Mouse (Mus musculus): ENCODE data around the gene Tnp2. TPM values are rescaled to one million over a fixed set of nuclear protein-coding genes. Genes with fewer than 3 reads are reported as not detected.

Gene Tnp2
- polyA plus RNA-seq, 1 experiment = 0.12 TPM

GRCm38 (mm10) chr16:10787548-10788058 lies 857 bp downstream of the Tnp2 start:
- TF ChIP-seq REST (IDR thresholded peaks at IDR 0.05; ENCODE audit: insufficient read depth, insufficient read length) (no peak), SRF (IDR thresholded peaks at IDR 0.05; ENCODE audit: control insufficient read depth, insufficient read length, low read depth) (no peak), TCF3 (IDR thresholded peaks at IDR 0.05; ENCODE audit: insufficient read length, low read depth) (no peak), CEBPB (IDR thresholded peaks at IDR 0.05; ENCODE audit: insufficient read depth, poor library complexity, severe bottlenecking) (no peak), POLR2A (IDR thresholded peaks at IDR 0.05; ENCODE audit: insufficient read length, low read depth) (no peak), TCF12 (IDR thresholded peaks at IDR 0.05; ENCODE audit: insufficient read depth, poor library complexity, severe bottlenecking) (no peak), USF1 (IDR thresholded peaks at IDR 0.05; ENCODE audit: low read depth) (no peak), MYOG (IDR thresholded peaks at IDR 0.05; ENCODE audit: control insufficient read depth in 1 of 3, insufficient read depth in 1 of 3, insufficient read length in 2 of 3, low read depth in 2 of 3) (no peak), POLR2AphosphoS2 (IDR thresholded peaks at IDR 0.05; ENCODE audit: insufficient read length, low read depth) (no peak), MYOD1 (IDR thresholded peaks at IDR 0.05; ENCODE audit: control insufficient read depth in 1 of 3, insufficient read length in 2 of 3, low read depth in 2 of 3) (no peak), MAX (IDR thresholded peaks at IDR 0.05; ENCODE audit: low read depth) (no peak), E2F4 (IDR thresholded peaks at IDR 0.05; ENCODE audit: insufficient read depth) (no peak)
- H3K4me3 ChIP-seq = no peak overlapping the region
- no peak overlapping the region for H3ac ChIP-seq (ENCODE audit: control insufficient read depth, insufficient read length)
- no peaks in the 10 kb centered on the region for H3K36me3 ChIP-seq (ENCODE audit: control insufficient read depth, insufficient read depth)
- no peak overlapping the region for H3K4me2 ChIP-seq (ENCODE audit: low read depth)
- H3K27me3 ChIP-seq (ENCODE audit: control insufficient read depth, insufficient read depth, insufficient read length) = no peaks in the 10 kb centered on the region
- peaks cover 5% of the 10 kb centered on the region for H3K79me2 ChIP-seq (ENCODE audit: control insufficient read depth, insufficient read depth)

GRCm38 (mm10) chr16:10786782-10787547 lies 1.5 kb downstream of the Tnp2 start:
- peaks cover 5% of the 10 kb centered on the region for H3K79me2 ChIP-seq (ENCODE audit: control insufficient read depth, insufficient read depth)

DNA sequence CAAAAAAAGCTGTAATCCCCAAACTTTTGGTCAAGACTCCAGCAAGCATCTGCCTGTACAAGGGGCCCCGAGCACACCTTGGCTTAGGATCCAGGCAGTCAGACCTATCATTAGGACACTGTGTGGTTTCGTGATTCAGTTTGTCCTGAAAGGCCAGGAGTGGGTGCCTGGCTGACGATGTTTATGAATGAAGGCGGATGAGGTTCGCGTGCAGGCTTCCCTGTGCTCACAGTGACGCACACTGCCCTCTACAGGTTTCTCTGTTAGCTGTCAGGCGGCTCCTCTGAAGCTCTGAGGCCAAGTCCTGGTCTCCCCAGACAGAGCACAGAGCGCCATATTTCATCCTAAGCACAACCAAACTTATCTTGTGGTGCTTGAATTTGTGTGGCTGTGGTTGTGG lies 2.2 kb downstream of the Tnp2 start:
- no peaks in the 10 kb centered on the region for H3K36me3 ChIP-seq (ENCODE audit: control insufficient read depth, insufficient read depth)
- peak overlapping the region; percentile 99 for H3K4me2 ChIP-seq (ENCODE audit: low read depth)
- peak overlapping the region; percentile 64 for H3K4me3 ChIP-seq
- TF ChIP-seq MYOD1 (IDR thresholded peaks at IDR 0.05; ENCODE audit: control insufficient read depth in 1 of 3, insufficient read length in 2 of 3, low read depth in 2 of 3) (no peak), POLR2A (IDR thresholded peaks at IDR 0.05; ENCODE audit: insufficient read length, low read depth) (no peak), MYOG (IDR thresholded peaks at IDR 0.05; ENCODE audit: control insufficient read depth in 1 of 3, insufficient read depth in 1 of 3, insufficient read length in 2 of 3, low read depth in 2 of 3) (no peak), MAX (IDR thresholded peaks at IDR 0.05; ENCODE audit: low read depth) (no peak), SRF (IDR thresholded peaks at IDR 0.05; ENCODE audit: control insufficient read depth, insufficient read length, low read depth) (no peak), TCF12 (IDR thresholded peaks at IDR 0.05; ENCODE audit: insufficient read depth, poor library complexity, severe bottlenecking) (no peak)
- H3K79me2 ChIP-seq (ENCODE audit: control insufficient read depth, insufficient read depth) = peaks cover 5% of the 10 kb centered on the region
- H3K27me3 ChIP-seq (ENCODE audit: control insufficient read depth, insufficient read depth, insufficient read length) = no peaks in the 10 kb centered on the region
- peak overlapping the region; percentile 57 for H3ac ChIP-seq (ENCODE audit: control insufficient read depth, insufficient read length)

More at GRCm38 (mm10) chr16:10786782-10787547, 1.5 kb downstream of the Tnp2 start:
- TF ChIP-seq E2F4 (IDR thresholded peaks at IDR 0.05; ENCODE audit: insufficient read depth) (no peak), TCF12 (IDR thresholded peaks at IDR 0.05; ENCODE audit: insufficient read depth, poor library complexity, severe bottlenecking) (no peak), POLR2A (IDR thresholded peaks at IDR 0.05; ENCODE audit: insufficient read length, low read depth) (no peak), MYOG (IDR thresholded peaks at IDR 0.05; ENCODE audit: control insufficient read depth in 1 of 3, insufficient read depth in 1 of 3, insufficient read length in 2 of 3, low read depth in 2 of 3) (no peak), SRF (IDR thresholded peaks at IDR 0.05; ENCODE audit: control insufficient read depth, insufficient read length, low read depth) (no peak), TCF3 (IDR thresholded peaks at IDR 0.05; ENCODE audit: insufficient read length, low read depth) (no peak), MAX (IDR thresholded peaks at IDR 0.05; ENCODE audit: low read depth) (no peak), REST (IDR thresholded peaks at IDR 0.05; ENCODE audit: insufficient read depth, insufficient read length) (no peak), USF1 (IDR thresholded peaks at IDR 0.05; ENCODE audit: low read depth) (no peak), MYOD1 (IDR thresholded peaks at IDR 0.05; ENCODE audit: control insufficient read depth in 1 of 3, insufficient read length in 2 of 3, low read depth in 2 of 3) (no peak), POLR2AphosphoS2 (IDR thresholded peaks at IDR 0.05; ENCODE audit: insufficient read length, low read depth) (no peak), CEBPB (IDR thresholded peaks at IDR 0.05; ENCODE audit: insufficient read depth, poor library complexity, severe bottlenecking) (no peak)
- peak overlapping the region; percentile 6 for H3K4me2 ChIP-seq (ENCODE audit: low read depth)
- H3K36me3 ChIP-seq (ENCODE audit: control insufficient read depth, insufficient read depth) = no peaks in the 10 kb centered on the region
- peak overlapping the region; percentile 64 for H3K4me3 ChIP-seq
- no peaks in the 10 kb centered on the region for H3K27me3 ChIP-seq (ENCODE audit: control insufficient read depth, insufficient read depth, insufficient read length)
- no peak overlapping the region for H3ac ChIP-seq (ENCODE audit: control insufficient read depth, insufficient read length)

GRCm38 (mm10) chr16:10785371-10786231 lies 2.9 kb downstream of the Tnp2 start, which contains the start of gene Socs1:
Socs1 (minus strand) TSS chr16:10785536.
- TF ChIP-seq SRF (IDR thresholded peaks at IDR 0.05; ENCODE audit: control insufficient read depth, insufficient read length, low read depth) (peak; percentile 31), POLR2AphosphoS2 (IDR thresholded peaks at IDR 0.05; ENCODE audit: insufficient read length, low read depth) (peak; percentile 81), REST (IDR thresholded peaks at IDR 0.05; ENCODE audit: insufficient read depth, insufficient read length) (no peak), E2F4 (IDR thresholded peaks at IDR 0.05; ENCODE audit: insufficient read depth) (no peak), POLR2A (IDR thresholded peaks at IDR 0.05; ENCODE audit: insufficient read length, low read depth) (peak; percentile 75), TCF3 (IDR thresholded peaks at IDR 0.05; ENCODE audit: insufficient read length, low read depth) (no peak), MYOD1 (IDR thresholded peaks at IDR 0.05; ENCODE audit: control insufficient read depth in 1 of 3, insufficient read length in 2 of 3, low read depth in 2 of 3) (peak in 1 of 3 experiments; percentile 55), MAX (IDR thresholded peaks at IDR 0.05; ENCODE audit: low read depth) (no peak), USF1 (IDR thresholded peaks at IDR 0.05; ENCODE audit: low read depth) (no peak), MYOG (IDR thresholded peaks at IDR 0.05; ENCODE audit: control insufficient read depth in 1 of 3, insufficient read depth in 1 of 3, insufficient read length in 2 of 3, low read depth in 2 of 3) (peak in 1 of 3 experiments; percentile 10), CEBPB (IDR thresholded peaks at IDR 0.05; ENCODE audit: insufficient read depth, poor library complexity, severe bottlenecking) (no peak), TCF12 (IDR thresholded peaks at IDR 0.05; ENCODE audit: insufficient read depth, poor library complexity, severe bottlenecking) (no peak)

More at GRCm38 (mm10) chr16:10785371-10786231, 2.9 kb downstream of the Tnp2 start, which contains the start of gene Socs1:
- no peaks in the 10 kb centered on the region for H3K36me3 ChIP-seq (ENCODE audit: control insufficient read depth, insufficient read depth)
- H3K27me3 ChIP-seq (ENCODE audit: control insufficient read depth, insufficient read depth, insufficient read length) = no peaks in the 10 kb centered on the region
- H3K79me2 ChIP-seq (ENCODE audit: control insufficient read depth, insufficient read depth) = peaks cover 5% of the 10 kb centered on the region
- peak within 1 kb of the TSS; percentile 57 for H3ac ChIP-seq (ENCODE audit: control insufficient read depth, insufficient read length)
- peak within 1 kb of the TSS; percentile 99 for H3K4me2 ChIP-seq (ENCODE audit: low read depth)
- peak within 1 kb of the TSS; percentile 64 for H3K4me3 ChIP-seq
